Mouse (Mus musculus) ES-Bruce4 (cell line): Measurements from ENCODE around the gene Stard3.

ENCODE experiments used
- CTCF ChIP-seq: IDR thresholded peaks from one replicate; pipeline ENCODE4 v1.8.1; 2011; ENCODE audit warnings: low read depth, low read length
- POLR2A ChIP-seq: IDR thresholded peaks from one replicate; pipeline ENCODE4 v1.8.1; 2011; ENCODE audit warnings: low read length; ENCODE audit not compliant: insufficient read depth

DNA sequence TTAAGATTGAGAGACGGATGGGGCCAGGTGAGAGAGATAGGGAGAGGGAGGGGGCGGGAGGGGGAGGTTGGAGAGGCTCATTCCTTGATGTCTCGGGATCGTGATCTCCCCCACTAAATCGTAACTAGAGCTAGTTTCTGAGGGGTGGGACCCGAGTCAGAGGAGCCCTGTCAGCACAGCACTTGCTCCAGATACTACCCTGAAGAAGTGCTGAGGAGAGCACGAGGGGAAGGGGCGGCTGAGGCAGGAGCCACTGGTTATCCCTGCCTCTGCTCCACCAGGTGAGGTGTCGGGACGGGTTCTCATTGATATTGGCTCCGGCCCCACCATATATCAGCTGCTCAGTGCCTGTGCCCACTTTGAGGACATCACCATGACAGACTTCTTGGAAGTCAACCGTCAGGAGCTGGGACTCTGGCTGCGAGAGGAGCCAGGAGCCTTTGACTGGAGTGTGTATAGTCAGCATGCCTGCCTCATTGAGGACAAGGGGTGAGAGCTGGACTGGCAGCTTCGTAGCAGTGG lies 28.9 kb downstream of the Stard3 start:
- TF ChIP-seq CTCF (no peak), POLR2A (no peak)
